Mouse (Mus musculus): ENCODE data around the gene Epb41l1.

GRCm38 (mm10) chr2:156467538-156467937 is 46.8 kb downstream of the Epb41l1 start:
- TF ChIP-seq CTCF (IDR thresholded peaks at IDR 0.05; ENCODE audit: low read depth, low read length) (no peak), TAL1 (conservative IDR thresholded peaks at IDR 0.05; ENCODE audit: low read depth, low read length) (no peak), GATA1 (IDR thresholded peaks at IDR 0.05; ENCODE audit: borderline replicate concordance, low read length) (no peak), POLR2AphosphoS5 (IDR thresholded peaks at IDR 0.05; ENCODE audit: insufficient replicate concordance, low read depth, low read length) (no peak)
